Mouse (Mus musculus) MEL (cell line): Measurements from ENCODE around the gene Cct6b. TPM values are rescaled to one million over a fixed set of nuclear protein-coding genes. Genes with fewer than 3 reads are reported as not detected.

ENCODE experiments used
- DNase-seq: peaks from one replicate; pipeline ENCODE4 v3.0.0; 2011; ENCODE audit warnings: low read depth, low spot score
- H3K27ac ChIP-seq: 2 replicates; pipeline ENCODE4 v1.5.1; 2012; ENCODE audit warnings: low read depth, mild to moderate bottlenecking, control low read depth, low read length, moderate library complexity; ENCODE audit not compliant: control insufficient read depth
- H3K27me3 ChIP-seq, 2 experiments: fragments of 150-350 bp in 1 of 2; sonication (generic) in 1 of 2; 2 replicates each; pipeline ENCODE4 v1.6.1; 2012; ENCODE audit warnings: low read length in 2 of 2, mild to moderate bottlenecking in 2 of 2, improper control_type of control experiment in 1 of 2, moderate library complexity in 1 of 2; ENCODE audit not compliant: insufficient read depth in 2 of 2, control insufficient read depth in 1 of 2
- H3K36me3 ChIP-seq, 2 experiments: 2 replicates each; pipeline ENCODE4 v1.6.1; 2012 to 2014; ENCODE audit warnings: low read length in 2 of 2, improper control_type of control experiment in 1 of 2, inconsistent platforms in 1 of 2, mild to moderate bottlenecking in 1 of 2; ENCODE audit not compliant: insufficient read depth in 2 of 2, control insufficient read depth in 1 of 2
- H3K4me1 ChIP-seq, 2 experiments: fragments of 150-350 bp in 1 of 2; sonication (generic) in 1 of 2; 2 replicates each; pipeline ENCODE4 v1.6.1; 2012; ENCODE audit warnings: low read length in 2 of 2, improper control_type of control experiment in 1 of 2, mild to moderate bottlenecking in 1 of 2; ENCODE audit not compliant: insufficient read depth in 2 of 2, control insufficient read depth in 1 of 2
- H3K4me3 ChIP-seq, 2 experiments: fragments of 150-350 bp in 1 of 2; sonication (generic) in 1 of 2; 2 replicates each; pipeline ENCODE4 v1.5.1; 2012; ENCODE audit warnings: low read depth in 2 of 2, low read length in 2 of 2, mild to moderate bottlenecking in 2 of 2, moderate library complexity in 2 of 2, control low read depth in 1 of 2, improper control_type of control experiment in 1 of 2; ENCODE audit not compliant: control insufficient read depth in 1 of 2, insufficient read depth in 1 of 2
- H3K79me2 ChIP-seq: 2 replicates; pipeline ENCODE4 v1.6.1; 2012; ENCODE audit warnings: mild to moderate bottlenecking, low read length, moderate library complexity; ENCODE audit not compliant: control insufficient read depth, poor library complexity, insufficient read depth
- H3K9ac ChIP-seq: 2 replicates; pipeline ENCODE4 v1.6.1; 2012; ENCODE audit warnings: low read depth, mild to moderate bottlenecking, control low read depth, low read length, moderate library complexity; ENCODE audit not compliant: control insufficient read depth, poor library complexity, severe bottlenecking
- H3K9me3 ChIP-seq: fragments of 150-350 bp; sonication (generic); replicated peaks from 2 replicates; pipeline ENCODE4 v1.6.1; 2012; ENCODE audit warnings: mild to moderate bottlenecking, low read length, improper control_type of control experiment, moderate library complexity; ENCODE audit not compliant: insufficient read depth
- BHLHE40 ChIP-seq: IDR thresholded peaks from 2 replicates; pipeline ENCODE4 v1.6.1; 2012; ENCODE audit warnings: low read depth, mild to moderate bottlenecking, inconsistent platforms, low read length, improper control_type of control experiment, borderline replicate concordance
- CHD2 ChIP-seq: IDR thresholded peaks from 2 replicates; pipeline ENCODE4 v1.6.1; 2011; ENCODE audit warnings: low read length, improper control_type of control experiment
- CTCF ChIP-seq, 3 experiments: IDR thresholded peaks in 2 of 3; conservative IDR thresholded peaks in 1 of 3; 2 replicates each; pipeline ENCODE4 v1.5.1; 2011 to 2012; ENCODE audit warnings: low read length in 3 of 3, low read depth in 2 of 3, mild to moderate bottlenecking in 2 of 3, improper control_type of control experiment in 1 of 3, inconsistent platforms in 1 of 3, mixed read lengths in 1 of 3, moderate library complexity in 1 of 3; ENCODE audit not compliant: control insufficient read depth in 1 of 3, insufficient read depth in 1 of 3, poor library complexity in 1 of 3, severe bottlenecking in 1 of 3
- E2F4 ChIP-seq: IDR thresholded peaks from 2 replicates; pipeline ENCODE4 v1.6.1; 2011; ENCODE audit warnings: low read depth, low read length, improper control_type of control experiment, borderline replicate concordance
- ELF1 ChIP-seq: IDR thresholded peaks from 2 replicates; pipeline ENCODE4 v1.6.1; 2014; ENCODE audit warnings: low read depth, mild to moderate bottlenecking, inconsistent platforms, low read length, improper control_type of control experiment, moderate library complexity
- ETS1 ChIP-seq: IDR thresholded peaks from 2 replicates; pipeline ENCODE4 v1.6.1; 2012; ENCODE audit warnings: low read depth, mild to moderate bottlenecking, inconsistent platforms, low read length, improper control_type of control experiment, moderate library complexity
- GATA1 ChIP-seq: IDR thresholded peaks from 2 replicates; pipeline ENCODE4 v1.6.1; 2011; ENCODE audit warnings: low read depth, low read length, improper control_type of control experiment
- HCFC1 ChIP-seq: IDR thresholded peaks from 2 replicates; pipeline ENCODE4 v1.6.1; 2012; ENCODE audit warnings: low read depth, mild to moderate bottlenecking, inconsistent platforms, low read length, improper control_type of control experiment, moderate library complexity
- KAT2A ChIP-seq: conservative IDR thresholded peaks from 2 replicates; pipeline ENCODE4 v1.6.1; 2012; ENCODE audit warnings: low read depth, low read length, improper control_type of control experiment, inconsistent platforms
- MAX ChIP-seq: IDR thresholded peaks from 2 replicates; pipeline ENCODE4 v1.6.1; 2011; ENCODE audit warnings: low read length, improper control_type of control experiment
- MAZ ChIP-seq: IDR thresholded peaks from 2 replicates; pipeline ENCODE4 v1.6.1; 2012; ENCODE audit warnings: low read depth, mild to moderate bottlenecking, inconsistent platforms, low read length, improper control_type of control experiment
- MYB ChIP-seq: IDR thresholded peaks from 2 replicates; pipeline ENCODE4 v1.6.1; 2011; ENCODE audit warnings: mild to moderate bottlenecking, low read depth, low read length, improper control_type of control experiment
- NELFE ChIP-seq: IDR thresholded peaks from 2 replicates; pipeline ENCODE4 v1.6.1; 2011; ENCODE audit warnings: low read depth, low read length, improper control_type of control experiment
- NRF1 ChIP-seq: IDR thresholded peaks from 2 replicates; pipeline ENCODE4 v1.6.1; 2014; ENCODE audit warnings: low read depth, mild to moderate bottlenecking, inconsistent platforms, low read length, improper control_type of control experiment, moderate library complexity; ENCODE audit not compliant: poor library complexity, insufficient read depth, severe bottlenecking
- RAD21 ChIP-seq: IDR thresholded peaks from 2 replicates; pipeline ENCODE4 v1.6.1; 2011; ENCODE audit warnings: mild to moderate bottlenecking, low read depth, low read length, improper control_type of control experiment
- SIN3A ChIP-seq: IDR thresholded peaks from 2 replicates; pipeline ENCODE4 v1.6.1; 2012; ENCODE audit warnings: low read length, improper control_type of control experiment, inconsistent platforms
- SMC3 ChIP-seq: IDR thresholded peaks from 2 replicates; pipeline ENCODE4 v1.6.1; 2011; ENCODE audit warnings: low read depth, low read length, improper control_type of control experiment
- USF1 ChIP-seq: IDR thresholded peaks from 2 replicates; pipeline ENCODE4 v1.6.1; 2014; ENCODE audit warnings: low read depth, mild to moderate bottlenecking, inconsistent platforms, low read length, improper control_type of control experiment, moderate library complexity
- USF2 ChIP-seq, 2 experiments: IDR thresholded peaks; 2 replicates each; pipeline ENCODE4 v1.6.1; 2011 to 2012; ENCODE audit warnings: improper control_type of control experiment in 2 of 2, low read length in 2 of 2, borderline replicate concordance in 1 of 2, inconsistent platforms in 1 of 2, low read depth in 1 of 2, mild to moderate bottlenecking in 1 of 2; ENCODE audit not compliant: insufficient read depth in 1 of 2
- ZMIZ1 ChIP-seq: IDR thresholded peaks from 2 replicates; pipeline ENCODE4 v1.6.1; 2012; ENCODE audit warnings: low read depth, mild to moderate bottlenecking, inconsistent platforms, low read length, improper control_type of control experiment, moderate library complexity
- polyA plus RNA-seq, 2 experiments: library from polyadenylated mRNA; stranded (reverse) in 1 of 2; unstranded in 1 of 2; fragments of >175 nt in 1 of 2; fragments of >200 nt in 1 of 2; gene quantifications; 2 replicates each; pipeline versions ENCODE4 v1.2.1 to v1.2.4; 2012; ENCODE audit warnings: low replicate concordance in 2 of 2, low read depth in 1 of 2; ENCODE audit not compliant: insufficient read length in 2 of 2, insufficient read depth in 1 of 2, missing spikeins in 1 of 2
- total RNA-seq: library from RNA; depleted of rRNA; stranded (reverse); fragments of 300-350 nt; gene quantifications from 2 replicates; pipeline ENCODE4 v1.2.3, GENCODE M21; 2012

Cct6b gene
- total and polyA plus RNA-seq, 3 experiments = 0.21 to 0.31 TPM; not detected in 1

DNA sequence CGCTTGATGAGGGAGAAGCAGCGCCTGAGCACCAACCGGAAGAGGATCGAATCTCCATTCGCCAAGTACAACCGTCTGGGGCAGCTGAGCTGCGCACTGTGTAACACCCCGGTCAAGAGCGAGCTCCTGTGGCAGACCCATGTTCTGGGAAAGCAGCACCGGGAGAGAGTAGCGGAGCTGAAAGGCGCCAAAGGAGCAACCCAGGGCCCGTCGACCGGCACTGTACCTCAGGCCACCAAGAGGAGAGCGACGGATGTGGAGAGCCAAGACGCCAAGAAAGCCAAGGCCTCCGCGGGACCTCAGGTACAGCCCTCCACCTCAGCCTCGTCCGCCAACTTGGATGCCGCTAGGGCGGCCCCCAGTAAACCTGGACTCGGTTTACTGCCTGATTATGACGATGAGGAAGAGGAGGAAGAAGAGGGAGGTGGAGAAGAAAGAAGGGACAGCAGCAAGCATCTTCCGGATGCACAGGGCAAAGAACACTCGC is 360 bp upstream of the Cct6b start (continued):
- no peak for TF ChIP-seq CHD2
- no peak for TF ChIP-seq ZMIZ1
- no peak for TF ChIP-seq E2F4
- TF ChIP-seq SIN3A = 0 out of 2 replicates have a peak, but pooled peaks have one; percentile 7
- no peak for TF ChIP-seq USF2 (IDR thresholded peaks at IDR 0.05; ENCODE audit: borderline replicate concordance in 1 of 2, insufficient read depth in 1 of 2, low read depth in 1 of 2, low read length in 2 of 2)
- no peak for TF ChIP-seq KAT2A
- TF ChIP-seq RAD21 = no peak
- TF ChIP-seq BHLHE40 = no peak
- no peak for TF ChIP-seq GATA1
- no peak for TF ChIP-seq HCFC1
- TF ChIP-seq NELFE = no peak
- TF ChIP-seq MYB = no peak
- TF ChIP-seq USF1 = no peak
- no peak for TF ChIP-seq ELF1
- TF ChIP-seq NRF1 = no peak

DNA sequence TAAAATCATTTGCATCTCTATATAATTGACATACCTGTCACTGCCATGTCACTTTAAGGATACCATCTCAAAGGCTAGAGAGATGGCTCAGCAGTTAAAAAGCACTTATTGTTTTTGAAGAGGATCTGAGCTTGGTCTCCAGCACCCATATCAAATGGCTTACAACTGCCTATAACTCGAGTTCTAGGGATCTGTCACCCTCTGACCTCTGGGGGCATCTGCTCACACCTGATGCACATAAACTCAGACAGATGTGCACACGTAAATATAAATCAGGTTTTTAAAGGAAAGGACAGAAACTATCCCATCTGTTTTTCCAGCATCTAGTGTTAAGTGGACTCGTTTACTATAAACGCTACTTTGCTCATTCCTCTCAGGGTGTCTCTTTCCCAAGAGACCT is 860 bp downstream of the Cct6b start:
- Histone ChIP-seq H3K27me3 (no peaks in the 10 kb centered on the region), H3K27ac (peak overlapping the region; percentile 88), H3K36me3 (peaks cover 3 to 24% of the 10 kb centered on the region in 2 experiments; a peak in 2 of 4 replicates), H3K4me3 (peak overlapping the region; percentile 75 to 89), H3K4me1 (peaks cover 5 to 15% of the 10 kb centered on the region in 2 experiments), H3K9ac (peak overlapping the region; percentile 77), H3K9me3 (no peaks in the 10 kb centered on the region), H3K79me2 (peaks cover 23% of the 10 kb centered on the region)
- TF ChIP-seq SMC3 (0 out of 2 replicates have a peak, but pooled peaks have one; percentile 1), MAX (0 out of 2 replicates have a peak, but pooled peaks have one; percentile 1), CTCF (IDR thresholded peaks at IDR 0.05 in 2 of 3, conservative IDR thresholded peaks at IDR 0.05 in 1 of 3; ENCODE audit: control insufficient read depth in 1 of 3, insufficient read depth in 1 of 3, low read depth in 2 of 3, low read length in 3 of 3, poor library complexity in 1 of 3, severe bottlenecking in 1 of 3) (peak in 2 of 3 experiments; percentile 11 to 22; a peak in 3 of 6 replicates), ETS1 (0 out of 2 replicates have a peak, but pooled peaks have one; percentile 18), MAZ (no peak)
- DNase-seq = peak; percentile 74
